Mouse (Mus musculus): ENCODE measurements at regions not wholly inside any gene's neighbourhood (a gene's known extent, or its start where the extent isn't known, plus 50 kb on each side); places are given as distances from the start of the nearest gene placed in this dataset.

DNA sequence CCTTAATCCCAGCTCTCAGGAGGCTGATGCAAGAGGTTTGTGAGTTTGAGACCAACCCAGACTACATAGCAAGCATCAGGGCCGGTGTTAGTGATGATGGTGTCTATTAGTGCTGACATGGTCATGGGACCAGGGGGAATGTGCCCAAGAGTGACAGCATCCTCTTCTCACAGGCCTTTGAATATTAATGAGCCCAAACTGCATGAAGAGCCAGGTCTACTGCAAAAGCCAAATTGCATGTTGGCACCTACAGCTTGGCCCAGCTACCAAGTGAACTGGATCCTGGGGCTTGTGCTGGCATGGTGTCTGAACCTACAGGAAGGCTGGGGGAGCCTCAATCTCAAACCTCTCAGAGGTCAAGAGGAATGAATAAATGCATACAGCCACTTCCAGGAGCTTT lies 70.0 kb downstream of the 4930426L09Rik start:
- no peak for TF ChIP-seq MAX (IDR thresholded peaks at IDR 0.05; ENCODE audit: low read depth)
- no peak for TF ChIP-seq POLR2A (IDR thresholded peaks at IDR 0.05; ENCODE audit: insufficient read length, low read depth)
- TF ChIP-seq MYOG (IDR thresholded peaks at IDR 0.05; ENCODE audit: control insufficient read depth in 1 of 3, insufficient read depth in 1 of 3, insufficient read length in 2 of 3, low read depth in 2 of 3) = no peak
- no peak for TF ChIP-seq TCF12 (IDR thresholded peaks at IDR 0.05; ENCODE audit: insufficient read depth, poor library complexity, severe bottlenecking)
- no peak for TF ChIP-seq SRF (IDR thresholded peaks at IDR 0.05; ENCODE audit: control insufficient read depth, insufficient read length, low read depth)
- no peak for TF ChIP-seq POLR2AphosphoS2 (IDR thresholded peaks at IDR 0.05; ENCODE audit: insufficient read length, low read depth)
- TF ChIP-seq CEBPB (IDR thresholded peaks at IDR 0.05; ENCODE audit: insufficient read depth, poor library complexity, severe bottlenecking) = no peak
- no peak for TF ChIP-seq REST (IDR thresholded peaks at IDR 0.05; ENCODE audit: insufficient read depth, insufficient read length)
- no peak for TF ChIP-seq USF1 (IDR thresholded peaks at IDR 0.05; ENCODE audit: low read depth)
- no peak for TF ChIP-seq E2F4 (IDR thresholded peaks at IDR 0.05; ENCODE audit: insufficient read depth)
- TF ChIP-seq MYOD1 (IDR thresholded peaks at IDR 0.05; ENCODE audit: control insufficient read depth in 1 of 3, insufficient read length in 2 of 3, low read depth in 2 of 3) = no peak
- no peak for TF ChIP-seq TCF3 (IDR thresholded peaks at IDR 0.05; ENCODE audit: insufficient read length, low read depth)
